Mouse (Mus musculus) urinary bladder, postnatal 4 days (tissue): ENCODE measurements at regions not wholly inside any gene's neighbourhood (a gene's known extent, or its start where the extent isn't known, plus 50 kb on each side); places are given as distances from the start of the nearest gene placed in this dataset.
"Not testable (repeated sequence)": the region's sequence is repeated elsewhere in the genome, so short reads cannot be mapped to it uniquely, and the experiment has no call there.

Source experiments
- DNase-seq, 2 experiments: peaks; one replicate each; pipeline ENCODE4 v3.0.0; 2021 to 2022; ENCODE audit warnings: low spot score in 2 of 2

GRCm38 (mm10) chr5:28771796-28772195, 304.7 kb upstream of the Shh start:
- no peak for DNase-seq

GRCm38 (mm10) chr5:28756171-28756948, 289.3 kb upstream of the Shh start:
- DNase-seq, result no peak

- not testable (repeated sequence) for DNase-seq
These were observed 284.8 kb upstream of the Shh start for GRCm38 (mm10) chr5:28751821-28752220.

DNA sequence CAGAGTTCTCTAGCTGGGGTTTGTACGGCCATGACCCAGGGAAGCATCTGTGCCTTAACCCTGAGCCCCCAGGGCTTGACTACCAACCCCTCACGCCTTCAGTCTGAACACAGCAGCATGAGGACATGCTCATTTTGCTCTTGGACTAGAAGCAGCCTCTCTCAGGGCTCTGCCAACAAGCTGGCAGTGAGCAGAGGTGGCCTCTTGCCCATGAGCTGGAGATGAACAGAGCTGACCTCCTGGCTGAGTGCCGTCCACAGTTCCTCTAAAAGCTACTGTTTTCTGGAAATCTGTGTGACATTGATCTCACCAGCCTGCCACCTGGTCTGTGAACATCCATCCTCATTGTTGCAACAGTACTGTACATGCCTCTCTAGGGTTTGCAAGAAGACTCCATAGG, 267.7 kb upstream of the Shh start:
- no peak for DNase-seq

- no peak for DNase-seq
These were observed 255.0 kb upstream of the Shh start for GRCm38 (mm10) chr5:28722067-28722466.

DNA sequence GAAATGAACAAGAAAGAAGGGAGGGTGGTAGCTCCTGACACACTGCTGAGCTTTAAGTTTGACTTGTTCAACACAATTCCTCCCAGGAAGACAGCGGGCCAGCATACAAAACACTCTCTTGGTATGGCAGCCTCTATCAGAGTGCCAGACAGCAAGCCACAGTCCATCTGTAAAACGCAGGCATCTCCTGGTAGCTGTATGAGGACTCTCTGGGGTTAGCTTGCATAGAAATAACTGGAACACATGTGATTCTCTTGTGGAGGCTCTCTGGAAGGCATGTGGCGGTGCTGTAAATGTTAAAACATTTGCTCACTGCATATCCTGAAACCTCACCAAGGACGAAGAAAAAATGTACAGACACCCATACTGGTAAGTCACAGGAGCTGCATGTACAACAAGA, 247.9 kb upstream of the Shh start:
- no peak for DNase-seq

DNA sequence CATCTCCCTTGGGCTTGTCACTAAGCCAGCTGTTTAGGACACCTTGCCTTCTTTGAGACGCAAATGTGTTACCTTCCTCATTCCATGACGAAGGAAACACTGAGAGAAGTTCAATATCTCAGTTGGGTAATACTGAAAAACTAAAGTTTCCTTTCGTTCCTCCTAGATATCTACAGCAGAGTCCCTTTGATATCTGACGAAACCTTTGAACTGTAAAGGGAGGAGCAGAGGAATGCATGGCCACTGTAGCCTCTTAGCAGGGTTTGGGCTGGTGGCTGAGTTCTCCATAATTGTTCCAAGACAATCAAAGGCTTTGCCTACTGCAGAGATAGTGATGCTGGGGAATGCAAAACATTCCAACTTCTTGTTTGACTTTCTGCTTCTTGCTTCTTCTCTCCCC, 243.5 kb upstream of the Shh start:
- DNase-seq, result no peak

GRCm38 (mm10) chr5:28709626-28710025, 242.6 kb upstream of the Shh start:
- no peak for DNase-seq

GRCm38 (mm10) chr5:28704359-28704758, 237.3 kb upstream of the Shh start:
- no peak for DNase-seq

GRCm38 (mm10) chr5:28696966-28697365, 229.9 kb upstream of the Shh start:
- no peak for DNase-seq

- DNase-seq, result no peak
These were observed 223.1 kb upstream of the Shh start for GRCm38 (mm10) chr5:28690110-28690509.

DNA sequence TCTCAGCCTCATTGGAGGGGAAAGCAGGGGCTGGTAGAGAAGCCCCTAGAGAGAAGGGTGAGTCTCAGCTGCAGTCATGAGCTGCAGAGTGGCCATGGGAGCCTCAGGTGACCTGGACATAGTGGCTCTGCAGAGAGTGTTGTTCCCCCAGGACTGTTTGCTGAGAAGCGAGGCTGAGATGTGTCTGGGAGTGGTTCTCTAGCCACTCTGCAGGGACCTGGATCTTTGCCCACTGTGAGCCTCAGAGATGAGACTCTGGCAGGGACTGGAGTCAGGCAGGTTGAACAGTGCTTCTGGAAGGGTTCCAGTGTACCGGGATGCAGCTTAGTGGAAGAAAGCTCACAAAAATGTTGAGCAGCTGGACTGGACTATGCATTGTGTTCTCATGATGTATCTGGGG, 222.6 kb upstream of the Shh start:
- no peak for DNase-seq

DNA sequence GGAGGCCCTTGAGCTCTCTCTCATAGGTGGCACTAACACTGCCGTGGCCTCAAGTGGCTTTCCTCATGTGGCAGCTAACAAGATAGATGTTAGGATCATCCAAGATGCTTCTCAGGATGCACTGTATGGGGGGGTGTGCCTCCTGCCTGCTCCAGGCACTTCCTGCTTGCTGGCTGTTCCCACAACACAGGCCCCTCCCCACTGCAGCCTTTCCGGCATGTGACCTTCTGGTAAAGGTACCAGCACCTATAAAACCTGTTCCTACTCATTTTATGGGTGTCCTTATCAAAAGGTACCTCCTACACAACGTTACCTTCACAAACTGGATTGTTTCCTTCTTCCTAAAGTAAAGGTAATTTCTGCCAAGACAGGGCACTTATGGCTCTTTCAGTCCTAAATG, 222.1 kb upstream of the Shh start:
- no peak for DNase-seq

- no peak for DNase-seq
These were observed 215.8 kb upstream of the Shh start for GRCm38 (mm10) chr5:28682821-28683220.

GRCm38 (mm10) chr5:28680311-28680710, 213.3 kb upstream of the Shh start:
- DNase-seq, result no peak

DNA sequence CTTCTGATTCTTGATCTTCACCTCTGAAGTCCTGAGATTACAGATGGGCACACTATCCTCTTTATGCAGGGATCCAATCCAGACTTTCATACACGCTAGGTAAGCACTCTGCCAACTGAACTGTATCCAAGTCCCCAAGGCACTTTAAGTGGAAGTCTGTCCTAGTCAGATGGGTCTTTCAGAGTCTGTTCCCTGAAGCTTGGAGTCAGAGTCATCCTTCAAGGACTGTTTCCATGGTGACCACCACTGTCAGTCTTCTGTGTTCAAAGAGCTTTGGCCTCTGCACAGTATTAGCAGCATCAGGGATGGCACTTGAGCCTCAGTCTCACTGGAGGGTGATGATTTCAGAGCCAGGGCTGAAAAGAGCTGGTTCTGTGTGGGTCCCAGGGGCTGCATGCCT, 212.7 kb upstream of the Shh start:
- DNase-seq, result no peak

DNA sequence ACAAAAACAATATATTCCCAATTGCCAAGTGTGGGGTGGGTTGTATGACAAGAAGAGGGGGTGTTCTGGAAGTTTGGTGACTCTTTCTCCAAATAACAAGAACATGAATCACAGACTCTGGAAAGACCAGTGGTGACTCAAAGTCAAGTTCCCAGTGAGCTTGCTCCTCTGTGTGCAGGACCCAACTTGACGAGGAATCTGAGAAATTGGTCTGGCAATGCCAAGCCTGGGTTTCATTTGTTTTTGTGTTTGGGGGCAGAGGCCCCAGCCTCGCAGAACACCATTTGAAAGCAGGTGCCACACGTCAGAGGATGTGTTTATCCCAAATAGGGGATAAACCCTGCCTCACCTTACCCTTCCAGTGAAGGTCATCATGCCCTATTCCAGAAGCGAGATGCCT, 163.1 kb upstream of the Shh start:
- peak in 1 of 2 experiments; percentile 22 for DNase-seq

GRCm38 (mm10) chr5:28611885-28612284, 144.8 kb upstream of the Shh start:
- no peak for DNase-seq

- DNase-seq, result no peak
These were observed 129.7 kb upstream of the Shh start for GRCm38 (mm10) chr5:28596537-28597314.

DNA sequence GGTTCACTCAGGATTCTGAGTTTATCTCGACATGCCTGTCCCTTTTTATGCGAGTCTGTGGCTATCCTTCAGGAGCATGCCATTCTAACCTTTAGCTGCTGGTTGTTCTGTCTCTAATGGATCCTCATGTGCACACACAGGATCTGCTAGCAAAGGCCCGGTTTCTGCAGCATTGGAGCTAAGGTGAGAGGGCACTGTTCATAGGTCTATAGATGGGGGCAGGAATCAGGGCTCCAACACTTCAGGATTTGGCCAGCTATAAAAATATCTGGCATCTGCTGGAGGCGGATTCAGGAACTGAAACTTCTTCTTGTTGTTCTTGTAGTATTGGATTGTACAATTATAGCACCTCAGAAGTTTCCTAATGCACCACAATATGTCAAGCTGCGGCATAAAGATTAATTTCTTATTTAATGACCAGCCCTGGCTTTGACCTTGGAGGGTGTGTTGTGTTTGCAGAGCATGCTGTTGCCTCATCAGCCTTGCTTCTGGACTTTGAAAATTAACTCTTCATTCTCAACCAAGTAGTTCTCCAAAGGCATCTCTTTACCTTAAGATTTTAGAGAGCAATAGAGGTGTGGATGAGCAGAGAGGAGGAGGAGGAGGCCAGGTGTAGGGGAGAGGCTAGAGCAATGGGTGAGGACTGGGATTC, 104.4 kb upstream of the Shh start:
- DNase-seq, result no peak

- DNase-seq, result no peak
These were observed 101.4 kb upstream of the Shh start for GRCm38 (mm10) chr5:28568417-28568816.

- no peak for DNase-seq
These were observed 100.4 kb upstream of the Shh start for GRCm38 (mm10) chr5:28567341-28567905.
